Mouse (Mus musculus) MEL (cell line): Measurements from ENCODE around the gene Klk8. TPM values are rescaled to one million over a fixed set of nuclear protein-coding genes. Genes with fewer than 3 reads are reported as not detected.

Experiments
- DNase-seq: peaks from one replicate; pipeline ENCODE4 v3.0.0; 2011; ENCODE audit warnings: low read depth, low spot score
- H3K27ac ChIP-seq: 2 replicates; pipeline ENCODE4 v1.5.1; 2012; ENCODE audit warnings: low read depth, mild to moderate bottlenecking, control low read depth, low read length, moderate library complexity; ENCODE audit not compliant: control insufficient read depth
- H3K27me3 ChIP-seq, 2 experiments: fragments of 150-350 bp in 1 of 2; sonication (generic) in 1 of 2; 2 replicates each; pipeline ENCODE4 v1.6.1; 2012; ENCODE audit warnings: low read length in 2 of 2, mild to moderate bottlenecking in 2 of 2, improper control_type of control experiment in 1 of 2, moderate library complexity in 1 of 2; ENCODE audit not compliant: insufficient read depth in 2 of 2, control insufficient read depth in 1 of 2
- H3K36me3 ChIP-seq, 2 experiments: 2 replicates each; pipeline ENCODE4 v1.6.1; 2012 to 2014; ENCODE audit warnings: low read length in 2 of 2, improper control_type of control experiment in 1 of 2, inconsistent platforms in 1 of 2, mild to moderate bottlenecking in 1 of 2; ENCODE audit not compliant: insufficient read depth in 2 of 2, control insufficient read depth in 1 of 2
- H3K4me1 ChIP-seq, 2 experiments: fragments of 150-350 bp in 1 of 2; sonication (generic) in 1 of 2; 2 replicates each; pipeline ENCODE4 v1.6.1; 2012; ENCODE audit warnings: low read length in 2 of 2, improper control_type of control experiment in 1 of 2, mild to moderate bottlenecking in 1 of 2; ENCODE audit not compliant: insufficient read depth in 2 of 2, control insufficient read depth in 1 of 2
- H3K4me3 ChIP-seq, 2 experiments: fragments of 150-350 bp in 1 of 2; sonication (generic) in 1 of 2; 2 replicates each; pipeline ENCODE4 v1.5.1; 2012; ENCODE audit warnings: low read depth in 2 of 2, low read length in 2 of 2, mild to moderate bottlenecking in 2 of 2, moderate library complexity in 2 of 2, control low read depth in 1 of 2, improper control_type of control experiment in 1 of 2; ENCODE audit not compliant: control insufficient read depth in 1 of 2, insufficient read depth in 1 of 2
- H3K79me2 ChIP-seq: 2 replicates; pipeline ENCODE4 v1.6.1; 2012; ENCODE audit warnings: mild to moderate bottlenecking, low read length, moderate library complexity; ENCODE audit not compliant: control insufficient read depth, poor library complexity, insufficient read depth
- H3K9ac ChIP-seq: 2 replicates; pipeline ENCODE4 v1.6.1; 2012; ENCODE audit warnings: low read depth, mild to moderate bottlenecking, control low read depth, low read length, moderate library complexity; ENCODE audit not compliant: control insufficient read depth, poor library complexity, severe bottlenecking
- H3K9me3 ChIP-seq: fragments of 150-350 bp; sonication (generic); replicated peaks from 2 replicates; pipeline ENCODE4 v1.6.1; 2012; ENCODE audit warnings: mild to moderate bottlenecking, low read length, improper control_type of control experiment, moderate library complexity; ENCODE audit not compliant: insufficient read depth
- CHD1 ChIP-seq: IDR thresholded peaks from 2 replicates; pipeline ENCODE4 v1.6.1; 2012; ENCODE audit warnings: low read depth, mild to moderate bottlenecking, inconsistent platforms, low read length, improper control_type of control experiment
- CHD2 ChIP-seq: IDR thresholded peaks from 2 replicates; pipeline ENCODE4 v1.6.1; 2011; ENCODE audit warnings: low read length, improper control_type of control experiment
- CTCF ChIP-seq, 3 experiments: IDR thresholded peaks in 2 of 3; conservative IDR thresholded peaks in 1 of 3; 2 replicates each; pipeline ENCODE4 v1.5.1; 2011 to 2012; ENCODE audit warnings: low read length in 3 of 3, low read depth in 2 of 3, mild to moderate bottlenecking in 2 of 3, improper control_type of control experiment in 1 of 3, inconsistent platforms in 1 of 3, mixed read lengths in 1 of 3, moderate library complexity in 1 of 3; ENCODE audit not compliant: control insufficient read depth in 1 of 3, insufficient read depth in 1 of 3, poor library complexity in 1 of 3, severe bottlenecking in 1 of 3
- E2F4 ChIP-seq: IDR thresholded peaks from 2 replicates; pipeline ENCODE4 v1.6.1; 2011; ENCODE audit warnings: low read depth, low read length, improper control_type of control experiment, borderline replicate concordance
- EP300 ChIP-seq, 2 experiments: IDR thresholded peaks; 2 replicates each; pipeline ENCODE4 v1.6.1; 2011; ENCODE audit warnings: improper control_type of control experiment in 2 of 2, low read length in 2 of 2, low read depth in 1 of 2, mild to moderate bottlenecking in 1 of 2
- ETS1 ChIP-seq: IDR thresholded peaks from 2 replicates; pipeline ENCODE4 v1.6.1; 2012; ENCODE audit warnings: low read depth, mild to moderate bottlenecking, inconsistent platforms, low read length, improper control_type of control experiment, moderate library complexity
- GATA1 ChIP-seq: IDR thresholded peaks from 2 replicates; pipeline ENCODE4 v1.6.1; 2011; ENCODE audit warnings: low read depth, low read length, improper control_type of control experiment
- HCFC1 ChIP-seq: IDR thresholded peaks from 2 replicates; pipeline ENCODE4 v1.6.1; 2012; ENCODE audit warnings: low read depth, mild to moderate bottlenecking, inconsistent platforms, low read length, improper control_type of control experiment, moderate library complexity
- KAT2A ChIP-seq: conservative IDR thresholded peaks from 2 replicates; pipeline ENCODE4 v1.6.1; 2012; ENCODE audit warnings: low read depth, low read length, improper control_type of control experiment, inconsistent platforms
- MAFK ChIP-seq: IDR thresholded peaks from 2 replicates; pipeline ENCODE4 v1.6.1; 2011; ENCODE audit warnings: low read depth, mild to moderate bottlenecking, low read length, improper control_type of control experiment, borderline replicate concordance
- MAX ChIP-seq: IDR thresholded peaks from 2 replicates; pipeline ENCODE4 v1.6.1; 2011; ENCODE audit warnings: low read length, improper control_type of control experiment
- MXI1 ChIP-seq: IDR thresholded peaks from 2 replicates; pipeline ENCODE4 v1.6.1; 2011; ENCODE audit warnings: mild to moderate bottlenecking, low read depth, low read length, improper control_type of control experiment
- MYB ChIP-seq: IDR thresholded peaks from 2 replicates; pipeline ENCODE4 v1.6.1; 2011; ENCODE audit warnings: mild to moderate bottlenecking, low read depth, low read length, improper control_type of control experiment
- MYC ChIP-seq: IDR thresholded peaks from 2 replicates; pipeline ENCODE4 v1.6.1; 2011; ENCODE audit warnings: low read depth, mild to moderate bottlenecking, low read length, improper control_type of control experiment, moderate library complexity
- NRF1 ChIP-seq: IDR thresholded peaks from 2 replicates; pipeline ENCODE4 v1.6.1; 2014; ENCODE audit warnings: low read depth, mild to moderate bottlenecking, inconsistent platforms, low read length, improper control_type of control experiment, moderate library complexity; ENCODE audit not compliant: poor library complexity, insufficient read depth, severe bottlenecking
- POLR2AphosphoS2 ChIP-seq: IDR thresholded peaks from 2 replicates; pipeline ENCODE4 v1.6.1; 2011; ENCODE audit warnings: low read length, improper control_type of control experiment
- POLR2AphosphoS5 ChIP-seq: IDR thresholded peaks from 2 replicates; pipeline ENCODE4 v1.6.1; 2012; ENCODE audit warnings: low read depth, borderline replicate concordance, mild to moderate bottlenecking, inconsistent platforms, low read length, moderate library complexity, mixed read lengths
- RAD21 ChIP-seq: IDR thresholded peaks from 2 replicates; pipeline ENCODE4 v1.6.1; 2011; ENCODE audit warnings: mild to moderate bottlenecking, low read depth, low read length, improper control_type of control experiment
- RCOR1 ChIP-seq: IDR thresholded peaks from 2 replicates; pipeline ENCODE4 v1.6.1; 2012; ENCODE audit warnings: low read depth, mild to moderate bottlenecking, inconsistent platforms, low read length, improper control_type of control experiment
- SMC3 ChIP-seq: IDR thresholded peaks from 2 replicates; pipeline ENCODE4 v1.6.1; 2011; ENCODE audit warnings: low read depth, low read length, improper control_type of control experiment
- TAL1 ChIP-seq: IDR thresholded peaks from 2 replicates; pipeline ENCODE4 v1.6.1; 2012; ENCODE audit warnings: mild to moderate bottlenecking, inconsistent platforms, low read length, moderate library complexity, mixed read lengths
- TBP ChIP-seq: IDR thresholded peaks from 2 replicates; pipeline ENCODE4 v1.8.0; 2011; ENCODE audit warnings: low read depth, low read length, improper control_type of control experiment
- TCF12 ChIP-seq: IDR thresholded peaks from 2 replicates; pipeline ENCODE4 v1.6.1; 2014; ENCODE audit warnings: low read depth, mild to moderate bottlenecking, inconsistent platforms, low read length, improper control_type of control experiment, moderate library complexity
- USF2 ChIP-seq, 2 experiments: IDR thresholded peaks; 2 replicates each; pipeline ENCODE4 v1.6.1; 2011 to 2012; ENCODE audit warnings: improper control_type of control experiment in 2 of 2, low read length in 2 of 2, borderline replicate concordance in 1 of 2, inconsistent platforms in 1 of 2, low read depth in 1 of 2, mild to moderate bottlenecking in 1 of 2; ENCODE audit not compliant: insufficient read depth in 1 of 2
- ZKSCAN1 ChIP-seq: IDR thresholded peaks from 2 replicates; pipeline ENCODE4 v1.6.1; 2012; ENCODE audit warnings: low read depth, mild to moderate bottlenecking, inconsistent platforms, low read length, improper control_type of control experiment, moderate library complexity
- ZMIZ1 ChIP-seq: IDR thresholded peaks from 2 replicates; pipeline ENCODE4 v1.6.1; 2012; ENCODE audit warnings: low read depth, mild to moderate bottlenecking, inconsistent platforms, low read length, improper control_type of control experiment, moderate library complexity
- ZNF384 ChIP-seq: IDR thresholded peaks from 2 replicates; pipeline ENCODE4 v1.6.1; 2012; ENCODE audit warnings: low read depth, mild to moderate bottlenecking, inconsistent platforms, low read length, improper control_type of control experiment
- polyA plus RNA-seq, 2 experiments: library from polyadenylated mRNA; stranded (reverse) in 1 of 2; unstranded in 1 of 2; fragments of >175 nt in 1 of 2; fragments of >200 nt in 1 of 2; gene quantifications; 2 replicates each; pipeline versions ENCODE4 v1.2.1 to v1.2.4; 2012; ENCODE audit warnings: low replicate concordance in 2 of 2, low read depth in 1 of 2; ENCODE audit not compliant: insufficient read length in 2 of 2, insufficient read depth in 1 of 2, missing spikeins in 1 of 2
- total RNA-seq: library from RNA; depleted of rRNA; stranded (reverse); fragments of 300-350 nt; gene quantifications from 2 replicates; pipeline ENCODE4 v1.2.3, GENCODE M21; 2012

The Klk8 gene
- total and polyA plus RNA-seq, 3 experiments, result not detected

DNA sequence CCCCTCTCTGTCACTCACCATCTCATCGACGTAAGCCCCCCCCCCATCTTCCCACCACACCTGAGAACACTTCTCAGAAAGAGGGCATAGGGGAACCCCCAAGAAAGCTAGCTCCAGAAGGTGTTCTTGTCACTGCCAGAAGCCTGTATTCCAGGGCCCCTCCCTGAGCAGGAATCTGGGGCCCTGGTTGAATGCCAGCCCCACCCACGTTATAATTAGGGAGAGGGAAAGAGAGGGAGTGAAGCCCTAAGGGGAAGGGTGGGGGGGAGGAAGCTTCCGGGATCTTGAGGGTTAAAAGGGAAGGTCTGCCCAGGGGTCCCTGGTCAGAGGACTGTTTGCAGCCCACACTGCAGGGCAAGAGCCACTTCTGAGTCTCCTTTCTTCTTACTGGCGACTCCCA is 16.6 kb upstream of the Klk8 start, which contains the start of gene Klk10:
Klk10 (plus strand) TSS at position 290 of the 400 bp plus-strand sequence.
- H3K27ac ChIP-seq, result no peak within 1 kb of the TSS
- no peaks in the 10 kb centered on the region for H3K36me3 ChIP-seq
- no peak within 1 kb of the TSS for H3K4me3 ChIP-seq
- H3K9ac ChIP-seq, result no peak within 1 kb of the TSS
- no peaks in the 10 kb centered on the region; a peak in 1 of 4 replicates for H3K27me3 ChIP-seq
- TF ChIP-seq SMC3 (no peak), CHD1 (no peak), MXI1 (no peak), RAD21 (no peak), ZMIZ1 (no peak), POLR2AphosphoS2 (no peak), MYB (no peak), CHD2 (no peak), HCFC1 (no peak), MAX (no peak), USF2 (IDR thresholded peaks at IDR 0.05; ENCODE audit: borderline replicate concordance in 1 of 2, insufficient read depth in 1 of 2, low read depth in 1 of 2, low read length in 2 of 2) (no peak), MAFK (no peak), GATA1 (no peak)
- no peaks in the 10 kb centered on the region for H3K9me3 ChIP-seq
- DNase-seq, result no peak
- H3K79me2 ChIP-seq, result no peaks in the 10 kb centered on the region
- no peaks in the 10 kb centered on the region for H3K4me1 ChIP-seq

DNA sequence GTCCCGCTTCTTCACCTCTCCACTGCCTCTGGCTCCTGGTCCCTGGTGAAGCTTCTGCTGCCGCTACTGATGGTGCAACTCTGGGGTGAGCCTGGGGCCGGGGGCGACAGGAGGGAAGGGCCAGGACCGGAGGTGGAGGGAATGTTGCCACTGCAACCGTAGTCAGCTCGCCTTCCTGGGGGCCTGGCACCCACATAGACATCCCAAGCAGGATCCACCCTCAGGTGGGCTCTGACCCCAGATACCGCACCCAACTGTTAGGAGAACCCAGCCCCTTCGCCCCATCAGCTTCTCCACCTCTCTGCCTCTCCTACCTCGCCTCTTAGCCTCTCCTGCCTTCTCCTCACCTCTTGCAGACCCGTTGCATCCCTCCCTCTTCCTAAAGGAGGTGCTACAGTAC is 15.8 kb upstream of the Klk8 start:
- H3K36me3 ChIP-seq, result no peaks in the 10 kb centered on the region
- no peak for DNase-seq
- no peak overlapping the region for H3K27ac ChIP-seq
- TF ChIP-seq MYC (no peak), POLR2AphosphoS2 (no peak), ETS1 (no peak), CTCF (IDR thresholded peaks at IDR 0.05 in 2 of 3, conservative IDR thresholded peaks at IDR 0.05 in 1 of 3; ENCODE audit: control insufficient read depth in 1 of 3, insufficient read depth in 1 of 3, low read depth in 2 of 3, low read length in 3 of 3, poor library complexity in 1 of 3, severe bottlenecking in 1 of 3) (no peak), KAT2A (no peak), TBP (no peak), TAL1 (no peak), SMC3 (no peak), GATA1 (no peak), NRF1 (no peak), ZNF384 (no peak), RCOR1 (no peak), ZKSCAN1 (no peak), E2F4 (no peak), HCFC1 (no peak), EP300 (IDR thresholded peaks at IDR 0.05; ENCODE audit: low read depth in 1 of 2, low read length in 2 of 2) (no peak), MAFK (no peak), POLR2AphosphoS5 (no peak), MXI1 (no peak), TCF12 (no peak)
- H3K4me3 ChIP-seq, result no peak overlapping the region
- no peaks in the 10 kb centered on the region for H3K79me2 ChIP-seq
- no peaks in the 10 kb centered on the region; a peak in 1 of 4 replicates for H3K27me3 ChIP-seq
- no peaks in the 10 kb centered on the region for H3K4me1 ChIP-seq
- no peak overlapping the region for H3K9ac ChIP-seq
- H3K9me3 ChIP-seq, result no peaks in the 10 kb centered on the region
